Mouse (Mus musculus) layer of hippocampus, postnatal 36 days (tissue): ENCODE data around the gene Unc13b. TPM values are rescaled to one million over a fixed set of nuclear protein-coding genes. Genes with fewer than 3 reads are reported as not detected.

Experiments used
- DNase-seq, 2 experiments: peaks; one replicate each; pipeline ENCODE4 v3.0.0; 2022
- total RNA-seq, 2 experiments: library from RNA; stranded (reverse); gene quantifications; 2 replicates each; pipeline ENCODE4 v1.2.3; 2021

Gene Unc13b
- total RNA-seq, 2 experiments from 2014 or later = 39.1 to 42.1 TPM

DNA sequence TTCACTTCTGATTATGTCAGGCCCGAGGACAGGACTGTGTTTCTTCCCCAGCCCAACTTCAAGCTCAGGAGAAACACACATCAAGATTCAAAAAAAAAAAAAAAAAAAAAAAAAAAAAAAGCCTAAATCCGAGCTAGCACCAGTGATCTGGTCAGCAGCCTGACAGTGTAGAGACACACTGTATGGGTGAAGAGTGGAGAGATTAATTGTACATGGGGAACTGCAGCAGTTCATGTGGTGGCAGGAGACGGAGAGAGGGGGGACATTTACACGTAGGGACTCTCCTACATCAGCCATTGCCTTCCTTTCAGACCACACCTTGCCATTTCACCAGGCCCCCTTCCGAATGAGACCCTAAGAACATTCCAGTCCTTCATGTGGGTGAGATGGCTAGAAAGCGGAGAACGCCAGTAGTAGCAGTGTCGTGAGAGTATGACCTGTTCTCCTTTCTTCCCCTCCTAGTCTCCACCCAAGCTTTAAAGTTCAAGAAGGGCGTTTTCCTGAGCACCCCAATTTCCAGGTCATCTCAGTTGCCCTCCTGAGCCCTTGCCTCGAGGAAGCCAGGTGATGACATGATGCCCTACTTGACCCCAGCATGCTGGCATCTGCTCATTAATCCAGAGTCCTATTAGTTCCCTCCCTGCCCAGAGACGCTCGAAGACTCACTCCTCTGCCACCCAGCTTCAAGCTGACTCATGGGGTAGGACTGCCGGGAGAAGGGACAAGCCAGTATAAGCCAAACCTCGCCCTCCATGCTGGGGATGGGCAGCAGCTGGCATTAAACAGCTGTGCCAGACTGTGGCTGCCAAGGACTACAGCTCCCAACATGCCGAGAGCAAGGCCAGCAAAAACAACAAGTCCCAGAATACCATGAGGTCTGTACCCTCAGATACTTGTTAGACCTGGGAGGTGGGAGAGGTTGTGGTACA lies 19.9 kb upstream of the Unc13b start:
- DNase-seq = peak in 1 of 2 experiments; percentile 50

DNA sequence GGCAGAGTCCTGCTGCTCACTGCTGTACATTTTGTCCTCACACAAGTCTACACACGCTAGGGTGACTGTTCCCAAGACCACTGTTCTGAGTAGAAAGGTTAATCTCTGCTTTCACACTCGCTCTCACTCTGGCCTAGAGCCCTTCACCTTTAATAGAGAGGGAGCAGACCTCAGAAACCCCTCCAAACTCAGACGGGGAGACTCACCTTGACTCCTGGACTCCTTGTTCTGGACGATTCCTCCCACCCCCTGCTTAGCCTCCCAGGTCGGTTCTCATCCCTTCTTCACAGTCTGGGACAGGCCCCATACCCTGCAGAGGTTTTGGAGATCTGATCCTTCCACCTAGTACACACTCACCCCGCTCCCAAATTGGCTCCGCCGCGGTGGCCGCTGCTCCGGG lies 19.1 kb upstream of the Unc13b start:
- no peak for DNase-seq

DNA sequence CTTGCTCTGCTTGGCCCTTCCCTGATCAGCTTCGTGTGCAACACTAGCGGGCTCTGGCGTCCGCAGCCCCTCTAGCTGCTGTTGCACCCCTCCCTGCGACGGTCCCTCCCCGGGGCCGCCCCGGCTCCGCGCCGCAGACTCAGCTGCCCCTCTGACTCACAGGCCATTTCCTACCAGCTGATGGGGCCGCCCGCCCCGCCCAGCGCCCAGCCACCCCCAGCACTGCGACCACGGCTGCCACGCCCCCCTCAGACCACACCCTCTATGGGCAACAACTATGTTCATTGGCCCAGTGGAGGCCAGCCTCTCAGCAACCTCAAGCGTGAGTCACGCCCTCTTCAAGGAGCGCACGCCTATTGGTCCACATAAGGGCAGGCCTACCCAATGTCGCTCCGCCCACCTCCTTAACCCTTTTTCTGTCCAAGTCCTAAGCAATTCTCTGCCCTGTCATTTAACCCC lies 18.6 kb upstream of the Unc13b start:
- peak; percentile 93 to 94 for DNase-seq

DNA sequence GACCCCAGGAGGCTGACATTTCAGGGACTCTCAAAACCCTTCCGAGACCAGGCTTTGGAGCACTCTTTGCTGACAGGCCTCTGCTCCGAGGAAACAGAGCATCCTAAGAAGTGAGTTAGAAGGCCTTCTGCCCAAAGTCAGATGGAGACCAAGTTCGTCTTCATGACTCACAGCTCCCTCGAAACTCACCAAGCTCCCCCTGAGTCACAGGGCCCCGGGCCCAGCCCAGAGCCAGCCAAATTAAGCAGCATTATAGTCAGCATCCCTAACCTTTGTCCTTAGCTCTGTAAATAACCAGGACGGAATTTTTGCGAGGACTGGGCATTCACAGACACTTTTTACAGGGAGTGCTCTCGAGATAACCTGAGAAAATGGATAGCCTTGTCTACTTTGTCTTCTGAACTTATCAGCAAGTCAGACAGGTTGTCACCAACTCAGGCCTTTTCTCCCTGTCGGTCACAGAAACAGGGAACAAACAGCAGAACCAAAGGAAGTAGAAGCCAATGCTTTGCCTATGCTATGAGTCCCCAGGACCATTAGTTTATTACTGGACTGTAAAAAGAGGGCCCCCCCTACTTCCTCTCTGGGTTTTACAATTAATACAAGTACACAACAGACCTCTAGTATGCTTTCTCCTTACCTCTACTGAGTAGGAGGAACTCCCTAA lies 17.7 kb upstream of the Unc13b start:
- DNase-seq = no peak

DNA sequence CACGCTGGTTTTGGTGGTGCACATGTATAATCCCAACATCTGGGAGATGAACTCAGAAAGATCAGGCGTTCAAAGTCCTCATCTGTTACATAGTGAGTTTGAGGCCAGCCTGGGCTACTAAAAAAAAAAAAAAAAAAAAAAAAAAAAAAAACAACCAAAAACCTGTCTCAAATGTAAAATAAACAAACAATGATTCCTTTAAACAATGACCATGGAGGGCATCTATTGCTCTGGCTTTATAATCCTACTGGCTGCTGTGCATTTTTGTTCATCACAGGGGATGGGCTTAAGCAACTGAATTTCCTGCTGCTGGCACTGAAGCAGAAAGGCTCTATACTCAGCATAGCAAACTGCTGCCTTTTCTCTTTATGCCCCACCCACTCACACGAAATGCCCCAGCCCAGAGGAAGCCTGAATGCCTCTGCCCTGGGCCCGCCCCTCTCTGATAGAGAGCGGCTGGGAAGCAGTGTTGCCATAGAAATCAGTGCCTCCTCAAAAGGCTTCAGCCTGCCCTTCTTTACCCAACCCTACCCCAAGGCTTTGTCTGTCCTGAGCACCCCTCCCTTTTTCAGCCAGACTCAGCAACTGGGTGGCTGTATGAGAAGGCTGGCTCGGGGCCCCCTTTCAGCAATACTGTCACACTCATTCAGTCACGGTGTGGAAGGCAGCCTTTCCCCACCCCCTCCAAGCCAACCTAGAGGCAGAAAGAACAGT lies 15.0 kb upstream of the Unc13b start:
- peak; percentile 53 to 60 for DNase-seq

DNA sequence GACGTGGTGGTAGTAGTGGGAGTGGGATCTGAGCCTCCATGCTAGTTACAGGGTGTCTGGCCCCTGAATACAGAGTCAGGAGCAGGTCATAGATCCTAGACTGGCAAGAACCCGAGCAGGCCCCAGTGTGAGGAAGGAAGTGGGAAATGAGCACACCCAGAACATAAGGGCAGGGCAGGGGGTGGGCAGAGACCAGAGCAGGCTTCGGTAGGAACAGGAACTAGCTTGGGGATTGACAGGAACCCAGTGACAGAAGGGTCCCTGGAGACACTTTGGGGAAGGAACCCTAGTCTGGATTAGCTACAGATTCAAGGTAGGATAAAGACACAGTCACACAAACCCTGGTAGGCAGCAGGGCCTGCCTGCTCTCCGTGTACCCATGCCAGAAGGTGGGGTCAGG lies 14.1 kb upstream of the Unc13b start:
- DNase-seq = no peak

DNA sequence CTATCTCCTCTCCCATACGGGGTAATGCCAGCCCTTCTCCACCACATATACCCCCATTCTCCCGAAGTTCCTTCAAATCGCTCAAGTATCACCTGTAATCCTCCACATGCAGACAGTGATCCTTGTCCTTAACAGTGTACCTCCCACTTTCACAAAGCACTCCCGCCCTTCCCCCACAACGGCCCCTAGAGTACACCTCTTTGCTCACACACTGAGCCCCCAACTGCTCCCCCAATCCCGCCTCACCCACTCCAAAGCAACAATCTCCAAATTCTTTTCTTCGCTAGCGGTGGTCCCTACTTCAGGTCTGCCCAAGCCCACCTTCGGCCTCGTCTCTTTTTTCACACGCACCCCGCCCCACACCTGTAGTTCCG lies 13.5 kb upstream of the Unc13b start:
- no peak for DNase-seq

DNA sequence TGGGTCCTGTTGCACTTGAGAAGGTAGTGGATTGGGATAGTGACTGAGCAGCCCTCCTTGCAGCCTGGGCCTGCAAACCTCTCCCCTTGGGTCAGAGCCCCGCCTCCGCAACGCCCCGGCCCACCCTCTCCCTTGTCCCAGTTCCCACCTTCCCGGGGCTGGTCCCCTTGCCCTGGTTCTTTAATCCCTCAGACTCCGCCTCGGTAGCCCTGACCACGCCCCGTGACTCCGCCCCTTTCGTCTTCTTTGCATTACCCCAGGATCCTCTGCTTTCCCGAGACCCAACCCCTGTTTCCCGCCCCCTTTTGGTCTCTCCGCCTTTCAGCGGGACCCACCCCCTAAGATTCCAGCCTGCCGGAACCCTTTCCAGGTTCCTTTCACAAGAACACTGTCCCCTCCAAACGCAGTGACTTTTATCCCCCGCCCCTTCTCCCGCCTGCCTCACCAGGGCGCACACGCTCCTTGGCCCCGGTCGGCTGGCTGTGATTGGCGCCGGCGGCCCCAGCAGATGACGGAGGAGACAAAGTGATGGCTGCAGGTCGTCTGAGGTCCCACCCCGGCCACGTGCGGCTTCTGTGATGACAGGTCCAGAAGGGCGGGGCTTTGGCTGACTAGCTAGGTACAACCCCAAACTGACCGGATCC lies 13.0 kb upstream of the Unc13b start, which contains the start of gene Fam214b:
TSS of gene Fam214b (minus strand) at position 562 of the 644 bp plus-strand sequence.
- DNase-seq = peak; percentile 93 to 95

DNA sequence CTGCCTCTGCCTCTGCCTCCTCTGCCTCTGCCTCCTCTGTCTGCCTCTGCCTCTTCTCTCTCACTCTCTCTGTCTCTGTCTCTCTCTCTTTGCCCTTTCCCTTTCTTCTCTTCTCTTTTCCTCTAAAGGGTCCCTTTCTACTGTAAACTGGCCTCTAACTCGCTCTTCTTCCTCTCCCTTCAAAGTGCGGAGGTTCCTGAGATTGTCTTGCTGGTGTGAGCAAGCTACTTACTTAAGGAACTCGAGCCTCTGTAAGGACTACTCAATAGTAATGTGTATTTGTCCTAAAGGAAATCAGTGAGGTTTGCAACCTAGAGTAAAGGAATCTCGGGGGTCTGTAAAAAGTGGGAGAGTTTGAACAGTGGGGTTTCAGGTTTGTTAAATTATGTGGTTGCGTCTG lies 12.1 kb upstream of the Unc13b start:
- no peak for DNase-seq

DNA sequence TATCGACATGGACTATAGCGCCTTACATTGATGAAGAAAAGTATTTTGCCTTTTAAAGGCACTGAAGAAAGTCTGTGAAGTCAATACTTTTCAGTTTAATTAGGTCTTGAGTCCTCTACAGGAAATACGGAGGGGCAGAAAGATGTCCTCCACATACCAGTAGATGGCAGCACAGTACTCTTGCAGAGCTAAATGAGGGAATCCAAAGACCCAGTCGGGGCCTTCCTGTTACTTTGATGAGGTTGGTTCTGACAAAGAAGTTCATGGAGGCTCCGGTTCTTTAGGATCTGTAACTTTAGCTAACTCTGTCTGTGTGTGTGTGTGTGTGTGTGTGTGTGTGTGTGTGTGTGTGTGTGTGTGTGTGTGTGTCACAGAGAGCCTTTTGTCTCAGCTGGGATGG lies 11.5 kb upstream of the Unc13b start:
- DNase-seq = peak in 1 of 2 experiments; percentile 52

DNA sequence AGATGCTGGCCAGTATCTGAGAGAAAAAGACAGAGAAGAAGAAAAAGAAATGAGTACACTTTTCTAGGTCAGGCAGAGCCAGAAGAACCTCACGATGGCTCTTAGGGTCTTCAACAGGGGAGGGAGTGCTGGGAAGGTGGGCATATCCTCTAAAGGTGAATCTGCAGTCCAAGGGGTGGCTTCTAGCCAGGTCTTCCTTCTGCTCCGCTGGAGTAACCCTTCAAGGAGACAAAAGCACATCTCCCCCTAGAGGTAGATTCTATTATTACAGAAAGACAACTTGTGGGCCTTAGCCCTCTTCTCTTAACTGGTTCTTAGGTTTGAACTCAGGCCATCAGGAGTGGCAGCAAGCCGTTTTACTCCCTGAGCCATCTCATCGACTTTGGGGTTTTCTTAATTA lies 6.1 kb upstream of the Unc13b start:
- no peak for DNase-seq

DNA sequence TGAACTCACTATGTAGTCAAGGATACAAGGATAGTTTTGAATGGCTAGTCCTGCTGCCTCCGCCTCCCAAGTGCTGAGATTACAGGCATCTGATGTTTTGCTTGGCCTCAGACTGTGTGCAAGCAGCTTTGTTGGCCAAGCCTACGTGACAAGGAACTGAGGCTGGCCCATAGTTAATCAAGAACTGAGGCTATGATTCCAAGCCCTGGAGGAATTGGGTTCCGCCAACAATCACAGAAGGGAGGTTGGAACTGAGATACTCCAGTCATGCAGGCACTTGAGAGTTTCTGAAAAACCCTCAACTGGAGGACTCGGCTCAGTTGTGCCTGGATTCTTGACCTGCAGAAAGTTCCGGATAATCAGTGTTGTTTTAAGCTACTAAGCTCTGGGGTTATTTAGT lies 1.1 kb upstream of the Unc13b start:
- DNase-seq = no peak

DNA sequence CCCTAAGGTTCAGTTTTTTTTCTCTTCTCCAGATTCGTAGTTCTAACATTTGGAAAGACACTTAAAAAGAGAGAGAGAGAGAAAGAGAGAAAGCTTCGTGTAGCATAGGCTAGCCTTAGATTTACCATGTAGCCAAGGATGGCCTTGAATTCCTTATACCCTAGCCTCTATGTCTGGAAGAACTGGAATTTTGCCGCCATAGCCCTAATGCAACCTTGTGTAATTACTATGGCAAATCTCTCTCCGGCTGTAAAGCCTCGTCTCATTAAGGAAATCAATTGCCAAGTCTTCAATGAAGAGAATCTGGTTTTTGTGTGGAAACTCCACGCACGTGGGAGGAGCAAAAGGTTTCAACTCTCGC lies 381 bp upstream of the Unc13b start:
- DNase-seq = no peak

DNA sequence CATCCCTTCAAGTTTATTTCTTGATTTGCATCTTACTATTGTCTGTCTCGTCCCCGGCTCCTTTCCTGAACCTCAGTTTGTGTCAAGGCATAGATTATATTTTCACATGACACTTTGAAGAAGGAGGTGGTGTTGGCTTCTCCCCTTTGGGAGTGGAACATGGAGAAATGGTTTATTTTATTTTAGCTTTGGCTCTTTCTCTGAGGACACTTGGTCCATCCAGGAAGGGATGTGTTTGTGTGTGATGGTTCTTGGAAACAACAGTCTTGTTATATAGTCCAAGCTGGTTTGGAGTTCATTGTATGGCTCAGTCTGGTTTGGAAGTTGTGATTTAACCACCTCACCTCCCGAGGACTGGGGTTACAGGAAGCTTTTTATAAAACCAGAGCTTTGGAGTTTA lies 944 bp downstream of the Unc13b start:
- no peak for DNase-seq

DNA sequence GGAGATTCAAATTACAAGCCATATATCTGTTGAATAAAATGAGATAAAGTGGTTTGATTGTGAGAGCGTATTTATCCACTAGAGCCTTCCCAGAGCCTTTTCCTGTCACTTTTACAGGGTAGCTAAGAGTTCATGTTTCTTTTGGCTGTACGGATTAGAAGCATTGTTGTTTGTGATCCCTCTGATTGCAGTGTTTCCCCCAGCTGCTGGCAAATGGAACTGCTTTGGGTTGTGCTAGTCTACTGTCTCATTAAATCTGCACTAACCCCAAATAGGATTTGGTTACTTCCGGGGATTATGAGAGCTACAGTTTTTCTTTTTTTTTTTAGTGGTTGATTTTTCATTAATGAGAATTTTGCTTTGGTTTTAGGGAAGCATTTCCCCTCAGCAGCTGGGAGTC lies 1.5 kb downstream of the Unc13b start:
- DNase-seq = no peak

DNA sequence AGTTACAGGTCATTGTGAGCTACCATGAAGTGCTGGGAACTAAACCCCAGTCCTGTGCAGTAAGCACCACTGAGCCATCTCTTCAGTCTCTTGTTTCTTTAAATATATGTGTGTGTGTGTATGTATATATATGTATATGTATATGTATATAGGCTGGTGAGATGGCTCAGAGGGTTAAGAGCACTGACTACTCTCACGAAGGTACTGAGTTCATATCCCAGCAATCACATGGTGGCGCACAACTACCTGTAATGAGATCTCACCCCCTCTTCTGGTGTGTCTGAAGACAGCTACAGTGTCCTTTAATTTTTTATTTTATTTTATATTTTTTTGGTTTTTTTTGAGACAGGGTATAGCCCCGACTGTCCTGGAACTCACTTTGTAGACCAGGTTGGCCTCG lies 6.7 kb downstream of the Unc13b start:
- no peak for DNase-seq

DNA sequence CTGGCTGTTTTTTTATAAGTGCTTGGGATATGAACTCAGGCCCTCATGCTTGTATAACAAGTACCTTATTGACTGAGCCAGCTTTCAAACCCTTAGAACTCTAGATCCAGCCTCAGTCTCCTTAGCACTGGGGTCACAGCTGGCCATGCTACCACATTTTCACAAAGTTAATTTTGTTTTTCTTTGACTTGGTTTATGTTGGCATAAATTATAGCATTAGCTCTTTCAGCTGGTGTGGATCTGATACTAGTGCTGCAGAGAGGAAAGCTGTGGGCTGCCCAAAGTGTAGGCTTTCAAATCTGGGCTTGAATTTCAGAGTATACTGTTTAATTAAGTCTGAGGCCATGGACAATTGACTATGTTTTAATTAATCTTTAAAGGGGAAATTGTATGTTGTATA lies 16.2 kb downstream of the Unc13b start:
- no peak for DNase-seq

DNA sequence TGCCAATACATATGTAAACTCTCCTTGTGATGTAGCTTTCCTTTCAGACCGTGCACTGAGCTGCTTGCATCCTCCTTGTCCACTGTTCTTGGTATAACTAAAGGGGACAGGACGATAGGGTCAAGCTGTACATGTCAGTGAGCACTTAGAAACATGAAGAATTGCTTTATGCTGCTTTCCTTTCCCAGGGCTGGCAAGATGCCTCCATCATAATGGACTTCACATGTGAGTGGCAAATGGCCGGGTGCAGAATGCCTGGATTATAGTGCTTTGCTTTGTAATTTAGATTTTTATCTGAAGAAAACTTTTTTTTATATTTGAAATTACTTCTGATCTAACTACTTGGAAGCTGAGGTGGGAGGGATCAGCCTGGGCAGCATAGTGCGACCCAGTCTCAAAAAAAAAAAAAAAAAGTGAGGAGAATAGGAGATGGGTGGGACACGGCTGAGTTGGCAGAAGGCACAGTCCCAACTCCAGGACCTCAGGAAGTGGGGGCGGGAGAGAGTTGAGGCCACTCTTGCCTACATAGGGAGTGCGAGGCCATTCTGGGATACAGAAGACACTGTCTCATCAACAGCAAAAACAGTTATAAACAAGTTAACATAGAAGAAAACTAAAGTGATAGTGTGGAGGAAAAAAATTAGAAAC lies 19.4 kb downstream of the Unc13b start:
- no peak for DNase-seq

DNA sequence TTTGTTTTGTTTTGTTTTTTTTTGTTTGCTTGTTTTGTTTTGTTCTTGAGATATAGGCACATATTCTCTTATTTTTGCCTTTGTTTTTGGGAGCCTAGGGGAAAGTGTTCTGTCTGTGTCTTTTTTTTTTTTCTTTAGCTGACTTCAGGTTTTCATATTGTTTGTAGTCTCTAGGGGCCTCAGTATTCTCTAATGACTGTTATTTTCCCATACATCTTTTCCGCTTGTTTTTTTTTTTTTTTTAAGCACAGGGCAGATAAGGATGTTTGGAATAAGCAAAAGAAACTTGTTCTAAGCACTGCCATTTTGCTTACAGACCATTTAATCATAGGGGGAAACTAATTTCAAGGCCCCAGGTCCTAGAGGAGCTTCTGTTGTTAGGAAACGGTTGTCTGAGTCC lies 23.7 kb downstream of the Unc13b start:
- DNase-seq = no peak

DNA sequence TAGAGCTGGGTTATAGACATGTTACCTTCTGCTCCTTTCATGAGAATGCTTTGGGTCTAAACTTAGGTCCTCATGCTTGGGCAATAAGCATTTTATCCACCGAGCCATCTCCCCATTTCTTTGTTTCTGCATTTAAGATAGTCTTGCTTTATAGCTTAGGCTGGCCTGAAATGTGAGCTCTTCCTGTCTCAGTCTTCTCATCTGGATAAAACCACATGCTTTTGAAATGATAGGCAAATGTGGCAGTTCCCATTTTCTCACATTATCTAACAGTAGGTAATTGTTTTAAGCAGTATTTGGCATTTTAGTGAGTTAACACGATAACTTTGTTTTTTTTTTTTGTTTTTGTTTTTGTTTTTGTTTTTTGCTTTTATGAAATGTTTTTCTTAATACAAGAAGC lies 31.2 kb downstream of the Unc13b start:
- no peak for DNase-seq

DNA sequence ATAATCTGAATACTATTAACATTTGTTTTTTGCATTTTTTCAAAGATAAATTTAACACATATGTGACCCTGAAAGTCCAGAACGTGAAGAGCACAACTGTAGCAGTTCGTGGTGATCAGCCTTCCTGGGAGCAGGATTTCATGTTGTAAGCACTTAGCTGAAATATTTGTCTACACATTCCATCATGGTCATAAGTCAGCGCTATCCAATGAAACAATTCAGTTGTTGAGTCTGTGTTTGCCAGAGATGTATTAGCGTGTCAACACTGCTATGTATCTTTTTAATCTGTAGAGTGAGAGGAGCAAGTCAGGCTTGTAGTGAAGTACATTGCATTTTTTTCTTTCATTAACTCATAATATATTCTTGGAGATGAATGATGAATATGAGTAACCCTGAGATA lies 32.4 kb downstream of the Unc13b start:
- no peak for DNase-seq

DNA sequence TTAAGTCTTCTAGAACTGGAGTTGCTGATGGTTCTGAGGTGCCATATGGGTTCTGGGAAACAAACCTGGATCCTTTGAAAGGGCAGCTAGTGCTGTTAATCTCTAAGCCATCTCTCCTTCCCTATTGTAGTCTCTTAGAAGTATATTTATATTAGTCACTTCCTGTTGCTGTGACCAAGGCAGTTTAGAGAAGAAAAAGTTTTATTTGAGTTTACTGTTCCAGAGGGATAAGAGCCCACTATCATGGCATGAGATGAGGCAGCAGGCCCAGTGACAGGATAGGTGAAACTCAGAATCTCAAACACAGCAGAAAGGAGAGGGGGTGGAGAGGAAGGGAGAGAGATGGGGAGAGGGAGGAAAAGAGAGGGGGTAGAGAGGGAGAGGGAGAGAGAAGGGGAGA lies 54.7 kb downstream of the Unc13b start:
- DNase-seq = no peak
